Comparison of ENCODE assay signal across 8 mouse cellular contexts in genomic region chr3:51789389-51789904, GRCm38 (mm10).
DNase-seq lines count a peak whose midpoint lies in the region; ATAC-seq and TF ChIP-seq lines count a peak whose summit lies in the region.

No protein-coding gene starts in this region.

- peak overlapping the region; percentile 56 for H3K4me2 ChIP-seq in liver, embryonic 14.5 days (ENCODE audit: low read depth)
- H3K4me2 ChIP-seq in stomach, embryonic 15.5 days, result peak overlapping the region; percentile 51

- no peaks in the 10 kb centered on the region for H3K36me3 ChIP-seq in spleen, adult 2 months (ENCODE audit: control insufficient read depth, insufficient read depth, low read length)
- H3K36me3 ChIP-seq in liver, embryonic 14.5 days (replicated peaks; ENCODE audit: control insufficient read depth, insufficient read depth, low read depth), result no peaks in the 10 kb centered on the region
- H3K36me3 ChIP-seq in stomach, embryonic 15.5 days, result no peaks in the 10 kb centered on the region

- no peak for TF ChIP-seq CTCF in spleen, adult 2 months (IDR thresholded peaks at IDR 0.05; ENCODE audit: extremely low read depth, insufficient read depth, insufficient read length, insufficient replicate concordance)
- no peak for TF ChIP-seq CTCF in liver, embryonic 14.5 days (IDR thresholded peaks at IDR 0.05; ENCODE audit: low read depth)

- no peaks in the 10 kb centered on the region for H3K27me3 ChIP-seq in spleen, adult 2 months (ENCODE audit: control insufficient read depth, insufficient read depth, low read length)
- no peaks in the 10 kb centered on the region for H3K27me3 ChIP-seq in liver, embryonic 14.5 days (ENCODE audit: control insufficient read depth, insufficient read depth, low read length)
- no peaks in the 10 kb centered on the region for H3K27me3 ChIP-seq in stomach, embryonic 15.5 days (replicated peaks)

- TF ChIP-seq POLR2A in spleen, adult 2 months (IDR thresholded peaks at IDR 0.05; ENCODE audit: low read depth, low read length), result no peak

- no peak overlapping the region for H3K9ac ChIP-seq in liver, embryonic 14.5 days (replicated peaks)
- H3K9ac ChIP-seq in stomach, embryonic 15.5 days, result no peak overlapping the region

- H3K9me3 ChIP-seq in liver, embryonic 14.5 days (ENCODE audit: control insufficient read depth, low read length), result no peaks in the 10 kb centered on the region
- H3K9me3 ChIP-seq in stomach, embryonic 15.5 days, result no peaks in the 10 kb centered on the region

- H3K27ac ChIP-seq in spleen, adult 2 months (ENCODE audit: insufficient read depth, low read length), result 0 out of 2 replicates have a peak overlapping the region, but pooled peaks have one; percentile 1
- H3K27ac ChIP-seq in liver, embryonic 14.5 days, result no peak overlapping the region
- peak overlapping the region; percentile 86 for H3K27ac ChIP-seq in stomach, embryonic 15.5 days

- TF ChIP-seq EP300 in liver, embryonic 14.5 days (IDR thresholded peaks at IDR 0.05; ENCODE audit: low read depth), result no peak

- H3K4me1 ChIP-seq in spleen, adult 2 months (ENCODE audit: control insufficient read depth, insufficient read depth, insufficient read length), result peaks cover 9% of the 10 kb centered on the region; the same call in 1 of the 2 replicates
- peaks cover 0 to 16% of the 10 kb centered on the region in 2 experiments; a peak in 3 of 4 replicates for H3K4me1 ChIP-seq in liver, embryonic 14.5 days (replicated peaks; ENCODE audit: control insufficient read depth in 2 of 2, insufficient read depth in 2 of 2, low read length in 1 of 2)
- peaks cover 18% of the 10 kb centered on the region for H3K4me1 ChIP-seq in stomach, embryonic 15.5 days

- peak overlapping the region; percentile 16; the same call in 1 of the 2 replicates for H3K4me3 ChIP-seq in spleen, adult 2 months (ENCODE audit: extremely low read depth, insufficient read depth, insufficient read length)
- no peak overlapping the region for H3K4me3 ChIP-seq in liver, embryonic 14.5 days (ENCODE audit: insufficient read depth in 1 of 2, low read depth in 2 of 2, low read length in 2 of 2)
- H3K4me3 ChIP-seq in stomach, embryonic 15.5 days (replicated peaks), result peak overlapping the region; percentile 32; the same call in 1 of the 2 replicates

- peak; percentile 75 for ATAC-seq in granulocyte monocyte progenitor cell, adult 5-6 weeks (replicated peaks; ENCODE audit: poor library complexity, severe bottlenecking)
- ATAC-seq in liver, embryonic 14.5 days (ENCODE audit: insufficient read depth), result no peak
- ATAC-seq in stomach, embryonic 15.5 days (ENCODE audit: insufficient read depth, low FRiP score, low read depth), result no peak

- 43% methylated on average over 10 of the region's 10 CpGs for WGBS in spleen, adult 2 months
- 51% methylated on average over 10 of the region's 10 CpGs for WGBS in liver, embryonic 14.5 days (ENCODE audit: insufficient replicate concordance)
- WGBS in stomach, embryonic 15.5 days, result 59% methylated on average over 10 of the region's 10 CpGs

- DNase-seq in spleen, adult 2 months (ENCODE audit: low read depth in 1 of 2, low spot score in 2 of 2), result no peak
- DNase-seq in spleen, adult 18-20 months, result no peak
- no peak for DNase-seq in liver, embryonic 14.5 days (ENCODE audit: low read depth in 3 of 3, low spot score in 3 of 3)
- DNase-seq in adrenal gland, postnatal 10 days, result no peak
- no peak for DNase-seq in spleen, postnatal 36 days (ENCODE audit: low spot score in 2 of 2)
- DNase-seq in embryo, embryonic 9.5 days (ENCODE audit: extremely low spot score), result no peak

Comparison
In these comparisons a context has a peak if more than half of its experiments do, and no peak if none do; other contexts are left out.
1. H3K4me3 ChIP-seq: peak in spleen, adult 2 months (single experiment) and stomach, embryonic 15.5 days (single experiment); none in liver, embryonic 14.5 days (0 of 2).